Mouse (Mus musculus): ENCODE data around the gene Ralgps1. TPM values are rescaled to one million over a fixed set of nuclear protein-coding genes. Genes with fewer than 3 reads are reported as not detected.

Gene Ralgps1
- 66.0 and 66.6 TPM in 2 replicates for polyA plus RNA-seq (2012; rRNA removed)

DNA sequence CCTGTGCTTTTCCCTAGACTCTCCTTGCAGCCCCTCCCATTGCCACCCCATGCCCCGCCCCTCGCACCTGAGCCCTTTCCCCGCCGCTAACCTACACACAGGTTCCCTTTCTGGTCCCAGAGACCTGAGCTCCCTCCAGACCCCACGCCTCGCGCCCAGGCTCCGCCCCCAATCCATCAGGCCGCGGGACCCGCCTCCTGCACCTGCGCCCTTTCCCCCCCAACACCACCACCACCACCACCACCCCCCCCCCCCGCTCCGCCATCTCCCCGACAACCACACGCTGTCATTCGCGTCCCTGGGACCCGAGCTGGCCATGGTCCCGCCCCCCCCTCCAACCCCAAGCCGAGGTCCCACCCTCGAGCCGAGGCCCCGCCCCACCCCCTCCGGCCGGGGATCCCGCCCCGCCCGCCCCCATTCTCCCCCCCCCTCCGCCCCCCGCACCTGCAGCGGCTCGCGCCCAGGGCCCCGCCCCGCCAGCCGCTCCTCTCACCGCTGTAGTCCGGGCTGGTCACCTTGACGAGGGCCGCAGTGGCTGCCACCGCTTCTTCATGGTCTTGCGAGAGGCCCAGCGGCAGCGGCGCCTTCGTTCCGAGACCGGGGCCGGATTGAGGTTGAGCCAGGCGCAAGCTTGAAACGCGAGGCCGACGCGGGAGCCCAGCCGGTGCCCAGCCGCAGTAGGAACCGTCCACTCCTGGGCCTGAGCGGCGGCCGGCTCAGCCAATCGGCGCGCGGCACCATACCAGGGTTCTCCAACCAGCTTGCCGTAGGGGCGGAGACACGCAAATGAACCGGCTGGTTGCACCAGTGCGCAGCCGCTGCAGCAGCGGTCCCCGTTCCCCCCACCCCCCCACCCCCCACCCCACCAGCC, at the start of gene Ralgps1:
Ralgps1 (minus strand) TSS at position 710 of the 871 bp plus-strand sequence.
- peaks cover 13% of the 10 kb centered on the region for H3K4me1 ChIP-seq (ENCODE audit: control insufficient read depth, insufficient read depth, low read length)
- H3K27ac ChIP-seq (ENCODE audit: insufficient read depth, low read length), result peak within 1 kb of the TSS; percentile 93
- peak within 1 kb of the TSS; percentile 82 for H3K4me3 ChIP-seq (ENCODE audit: insufficient read depth, low read length)
- peak; percentile 67; the same call in 1 of the 2 replicates for TF ChIP-seq POLR2A (IDR thresholded peaks at IDR 0.05; ENCODE audit: extremely low read depth, insufficient read depth, low read length)
- no peak for TF ChIP-seq CTCF (IDR thresholded peaks at IDR 0.05; ENCODE audit: extremely low read depth, insufficient read depth, low read length)

- H3K4me3 ChIP-seq (ENCODE audit: insufficient read depth, low read length), result no peak overlapping the region
- TF ChIP-seq POLR2A (IDR thresholded peaks at IDR 0.05; ENCODE audit: extremely low read depth, insufficient read depth, low read length), result no peak
- no peak overlapping the region for H3K27ac ChIP-seq (ENCODE audit: insufficient read depth, low read length)
Measured at GRCm38 (mm10) chr2:33417454-33417853, 46.2 kb upstream of the Ralgps1 start.

DNA sequence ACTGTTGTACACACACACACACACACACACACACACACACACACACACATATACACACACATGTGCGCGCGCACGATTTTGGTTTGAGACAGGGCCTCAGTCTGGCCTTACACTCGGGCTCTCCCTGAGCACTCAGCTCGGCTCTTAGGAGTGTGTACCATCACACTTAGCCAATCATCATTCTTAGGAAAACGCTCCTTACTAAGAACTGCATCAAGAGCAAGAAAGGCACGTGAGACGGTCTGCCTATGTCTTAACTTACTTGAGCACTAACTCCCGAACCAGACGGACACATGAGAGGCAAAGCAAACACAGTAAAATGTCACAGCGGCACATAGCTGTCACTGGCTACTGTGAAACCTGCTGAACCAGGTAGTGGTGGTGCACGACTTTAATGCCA, 42.7 kb upstream of the Ralgps1 start:
- Histone ChIP-seq H3K27ac (ENCODE audit: insufficient read depth, low read length) (no peak overlapping the region), H3K4me3 (ENCODE audit: insufficient read depth, low read length) (no peak overlapping the region)
- TF ChIP-seq CTCF (IDR thresholded peaks at IDR 0.05; ENCODE audit: extremely low read depth, insufficient read depth, low read length) (no peak), POLR2A (IDR thresholded peaks at IDR 0.05; ENCODE audit: extremely low read depth, insufficient read depth, low read length) (no peak)

More at GRCm38 (mm10) chr2:33417454-33417853, 46.2 kb upstream of the Ralgps1 start:
- H3K4me1 ChIP-seq (ENCODE audit: control insufficient read depth, insufficient read depth, low read length), result peaks cover 1% of the 10 kb centered on the region; the same call in 1 of the 2 replicates

GRCm38 (mm10) chr2:33412111-33412510, 40.8 kb upstream of the Ralgps1 start:
- Histone ChIP-seq H3K27ac (ENCODE audit: insufficient read depth, low read length) (0 out of 2 replicates have a peak overlapping the region, but pooled peaks have one; percentile 1), H3K4me1 (ENCODE audit: control insufficient read depth, insufficient read depth, low read length) (no peaks in the 10 kb centered on the region), H3K4me3 (ENCODE audit: insufficient read depth, low read length) (no peak overlapping the region)
- TF ChIP-seq CTCF (IDR thresholded peaks at IDR 0.05; ENCODE audit: extremely low read depth, insufficient read depth, low read length) (no peak), POLR2A (IDR thresholded peaks at IDR 0.05; ENCODE audit: extremely low read depth, insufficient read depth, low read length) (no peak)

More for the DNA sequence above, 42.7 kb upstream of the Ralgps1 start:
- no peaks in the 10 kb centered on the region for H3K4me1 ChIP-seq (ENCODE audit: control insufficient read depth, insufficient read depth, low read length)

DNA sequence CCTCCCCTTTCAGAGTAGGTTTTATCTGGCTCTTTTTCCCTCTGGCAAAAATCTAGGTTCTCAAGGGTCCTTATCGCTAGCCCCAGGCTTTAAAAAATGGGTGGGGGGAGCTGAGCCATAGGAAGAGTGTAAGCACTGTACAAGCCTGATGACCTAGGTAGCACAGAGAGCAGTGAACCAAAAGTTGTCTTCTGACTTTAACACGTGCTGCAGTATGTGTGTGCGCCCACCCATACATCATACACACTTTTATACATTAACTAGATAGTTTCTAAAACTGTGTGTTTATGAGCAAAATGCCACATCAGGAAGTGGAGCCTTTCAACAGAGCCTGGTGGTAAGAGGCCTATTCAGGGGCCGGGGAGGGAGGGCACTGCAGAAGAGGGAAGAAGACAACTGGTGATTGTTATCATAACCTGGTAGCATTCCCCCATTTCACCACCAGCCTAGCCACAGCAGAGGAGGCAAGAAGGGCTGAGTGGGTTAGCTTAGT, 32.3 kb upstream of the Ralgps1 start:
- Histone ChIP-seq H3K4me3 (ENCODE audit: insufficient read depth, low read length) (no peak overlapping the region), H3K27ac (ENCODE audit: insufficient read depth, low read length) (no peak overlapping the region), H3K4me1 (ENCODE audit: control insufficient read depth, insufficient read depth, low read length) (no peaks in the 10 kb centered on the region)
- no peak for TF ChIP-seq POLR2A (IDR thresholded peaks at IDR 0.05; ENCODE audit: extremely low read depth, insufficient read depth, low read length)
- no peak for TF ChIP-seq CTCF (IDR thresholded peaks at IDR 0.05; ENCODE audit: extremely low read depth, insufficient read depth, low read length)

- H3K4me3 ChIP-seq (ENCODE audit: insufficient read depth, low read length), result no peak overlapping the region
- no peaks in the 10 kb centered on the region for H3K4me1 ChIP-seq (ENCODE audit: control insufficient read depth, insufficient read depth, low read length)
- H3K27ac ChIP-seq (ENCODE audit: insufficient read depth, low read length), result no peak overlapping the region
- no peak for TF ChIP-seq CTCF (IDR thresholded peaks at IDR 0.05; ENCODE audit: extremely low read depth, insufficient read depth, low read length)
- no peak for TF ChIP-seq POLR2A (IDR thresholded peaks at IDR 0.05; ENCODE audit: extremely low read depth, insufficient read depth, low read length)
Measured at GRCm38 (mm10) chr2:33402638-33403037, 31.4 kb upstream of the Ralgps1 start.

DNA sequence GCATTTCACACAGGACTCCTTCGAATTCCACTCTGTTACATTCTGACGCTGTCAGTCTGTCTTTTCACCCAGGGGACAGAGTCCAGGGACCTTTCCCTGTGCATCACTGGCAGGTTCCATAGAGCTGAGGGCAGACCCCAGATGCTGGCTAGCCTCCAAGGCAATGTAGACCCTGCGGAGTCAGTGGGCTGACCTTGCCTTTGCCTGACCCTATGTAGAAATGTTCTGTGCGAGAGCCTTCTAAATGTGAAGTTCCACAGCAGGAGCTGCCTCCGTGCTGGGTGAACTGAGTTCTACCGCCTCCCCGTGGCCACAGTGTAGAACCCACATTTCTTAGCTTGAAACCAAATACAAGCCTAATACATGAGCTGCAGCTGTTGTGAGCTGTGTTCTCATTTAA, 30.9 kb upstream of the Ralgps1 start:
- Histone ChIP-seq H3K27ac (ENCODE audit: insufficient read depth, low read length) (no peak overlapping the region), H3K4me3 (ENCODE audit: insufficient read depth, low read length) (no peak overlapping the region), H3K4me1 (ENCODE audit: control insufficient read depth, insufficient read depth, low read length) (no peaks in the 10 kb centered on the region)
- TF ChIP-seq POLR2A (IDR thresholded peaks at IDR 0.05; ENCODE audit: extremely low read depth, insufficient read depth, low read length) (no peak), CTCF (IDR thresholded peaks at IDR 0.05; ENCODE audit: extremely low read depth, insufficient read depth, low read length) (peak; percentile 91)

GRCm38 (mm10) chr2:33401217-33401616, 29.9 kb upstream of the Ralgps1 start:
- H3K4me3 ChIP-seq (ENCODE audit: insufficient read depth, low read length), result no peak overlapping the region
- TF ChIP-seq CTCF (IDR thresholded peaks at IDR 0.05; ENCODE audit: extremely low read depth, insufficient read depth, low read length) (peak; percentile 45; the same call in 1 of the 2 replicates), POLR2A (IDR thresholded peaks at IDR 0.05; ENCODE audit: extremely low read depth, insufficient read depth, low read length) (no peak)
- H3K4me1 ChIP-seq (ENCODE audit: control insufficient read depth, insufficient read depth, low read length), result no peaks in the 10 kb centered on the region
- no peak overlapping the region for H3K27ac ChIP-seq (ENCODE audit: insufficient read depth, low read length)

GRCm38 (mm10) chr2:33400541-33400940, 29.3 kb upstream of the Ralgps1 start:
- H3K4me3 ChIP-seq (ENCODE audit: insufficient read depth, low read length), result no peak overlapping the region
- no peaks in the 10 kb centered on the region for H3K4me1 ChIP-seq (ENCODE audit: control insufficient read depth, insufficient read depth, low read length)
- TF ChIP-seq CTCF (IDR thresholded peaks at IDR 0.05; ENCODE audit: extremely low read depth, insufficient read depth, low read length) (no peak), POLR2A (IDR thresholded peaks at IDR 0.05; ENCODE audit: extremely low read depth, insufficient read depth, low read length) (no peak)
- H3K27ac ChIP-seq (ENCODE audit: insufficient read depth, low read length), result no peak overlapping the region

- TF ChIP-seq CTCF (IDR thresholded peaks at IDR 0.05; ENCODE audit: extremely low read depth, insufficient read depth, low read length), result no peak
- TF ChIP-seq POLR2A (IDR thresholded peaks at IDR 0.05; ENCODE audit: extremely low read depth, insufficient read depth, low read length), result no peak
- no peaks in the 10 kb centered on the region for H3K4me1 ChIP-seq (ENCODE audit: control insufficient read depth, insufficient read depth, low read length)
- H3K4me3 ChIP-seq (ENCODE audit: insufficient read depth, low read length), result no peak overlapping the region
- H3K27ac ChIP-seq (ENCODE audit: insufficient read depth, low read length), result no peak overlapping the region
Measured at GRCm38 (mm10) chr2:33399091-33399490, 27.8 kb upstream of the Ralgps1 start.
